Mouse (Mus musculus) E14TG2a.4 (cell line): ENCODE measurements around the gene Clasp1.

ENCODE experiments used
- H3K27me3 ChIP-seq: 2 replicates; pipeline ENCODE4 v1.6.1; 2014; ENCODE audit warnings: low read length, control low read depth; ENCODE audit not compliant: insufficient read depth
- H3K36me3 ChIP-seq: 2 replicates; pipeline ENCODE4 v1.6.1; 2014; ENCODE audit warnings: low read length, control low read depth; ENCODE audit not compliant: insufficient read depth
- H3K4me1 ChIP-seq: replicated peaks from 2 replicates; pipeline ENCODE4 v1.6.1; 2014; ENCODE audit warnings: low read depth, low read length, control low read depth
- H3K4me3 ChIP-seq: replicated peaks from 2 replicates; pipeline ENCODE4 v1.5.1; 2014; ENCODE audit warnings: mild to moderate bottlenecking, low read length
- H3K9me3 ChIP-seq: 2 replicates; pipeline ENCODE4 v1.6.1; 2014; ENCODE audit warnings: low read length, control low read depth
- CTCF ChIP-seq: conservative IDR thresholded peaks from 2 replicates; pipeline ENCODE4 v1.5.1; 2014; ENCODE audit warnings: low read length
- NANOG ChIP-seq: IDR thresholded peaks from 2 replicates; pipeline ENCODE4 v1.6.1; 2014; ENCODE audit warnings: borderline replicate concordance, low read length, mixed read lengths
- POU5F1 ChIP-seq: IDR thresholded peaks from 2 replicates; pipeline ENCODE4 v1.6.1; 2014; ENCODE audit warnings: low read length, borderline replicate concordance

The Clasp1 gene

GRCm38 (mm10) chr1:118542880-118543279 lies 154.0 kb downstream of the Clasp1 start:
- peaks cover 63% of the 10 kb centered on the region for H3K36me3 ChIP-seq

GRCm38 (mm10) chr1:118548769-118549168 lies 159.9 kb downstream of the Clasp1 start:
- TF ChIP-seq CTCF: no peak
- no peak for TF ChIP-seq NANOG
- no peak for TF ChIP-seq POU5F1
- peaks cover 64% of the 10 kb centered on the region for H3K36me3 ChIP-seq
- no peaks in the 10 kb centered on the region for H3K9me3 ChIP-seq
- no peak overlapping the region for H3K4me3 ChIP-seq
- H3K27me3 ChIP-seq: no peaks in the 10 kb centered on the region
- H3K4me1 ChIP-seq: no peaks in the 10 kb centered on the region

More at GRCm38 (mm10) chr1:118542880-118543279, 154.0 kb downstream of the Clasp1 start:
- Histone ChIP-seq H3K27me3 (no peaks in the 10 kb centered on the region), H3K4me3 (no peak overlapping the region), H3K4me1 (no peaks in the 10 kb centered on the region; the same call in 1 of the 2 replicates), H3K9me3 (no peaks in the 10 kb centered on the region)
- TF ChIP-seq NANOG (no peak), CTCF (no peak), POU5F1 (no peak)

- Histone ChIP-seq H3K9me3 (no peaks in the 10 kb centered on the region), H3K36me3 (peaks cover 64% of the 10 kb centered on the region), H3K4me3 (no peak overlapping the region), H3K4me1 (no peaks in the 10 kb centered on the region), H3K27me3 (no peaks in the 10 kb centered on the region)
- no peak for TF ChIP-seq POU5F1
- TF ChIP-seq CTCF: no peak
- TF ChIP-seq NANOG: no peak
These were observed 162.3 kb downstream of the Clasp1 start for GRCm38 (mm10) chr1:118551152-118551551.

GRCm38 (mm10) chr1:118552071-118552470 lies 163.2 kb downstream of the Clasp1 start:
- Histone ChIP-seq H3K27me3 (no peaks in the 10 kb centered on the region), H3K4me1 (no peaks in the 10 kb centered on the region), H3K9me3 (no peaks in the 10 kb centered on the region), H3K4me3 (no peak overlapping the region), H3K36me3 (peaks cover 61% of the 10 kb centered on the region)
- TF ChIP-seq NANOG (no peak), CTCF (no peak), POU5F1 (no peak)

- no peak overlapping the region for H3K4me3 ChIP-seq
- H3K36me3 ChIP-seq: peaks cover 61% of the 10 kb centered on the region
- H3K27me3 ChIP-seq: no peaks in the 10 kb centered on the region
- no peaks in the 10 kb centered on the region for H3K4me1 ChIP-seq
- TF ChIP-seq NANOG: no peak
- no peak for TF ChIP-seq POU5F1
- TF ChIP-seq CTCF: no peak
- H3K9me3 ChIP-seq: no peaks in the 10 kb centered on the region
These were observed 164.2 kb downstream of the Clasp1 start for GRCm38 (mm10) chr1:118553045-118553444.

GRCm38 (mm10) chr1:118553451-118553850 lies 164.6 kb downstream of the Clasp1 start:
- TF ChIP-seq POU5F1: no peak
- no peak for TF ChIP-seq CTCF

GRCm38 (mm10) chr1:118554961-118555360 lies 166.1 kb downstream of the Clasp1 start:
- H3K4me3 ChIP-seq: no peak overlapping the region
- no peaks in the 10 kb centered on the region for H3K27me3 ChIP-seq
- no peaks in the 10 kb centered on the region for H3K4me1 ChIP-seq
- H3K36me3 ChIP-seq: peaks cover 58% of the 10 kb centered on the region
- no peak for TF ChIP-seq POU5F1
- H3K9me3 ChIP-seq: no peaks in the 10 kb centered on the region

More at GRCm38 (mm10) chr1:118553451-118553850, 164.6 kb downstream of the Clasp1 start:
- Histone ChIP-seq H3K4me1 (no peaks in the 10 kb centered on the region), H3K27me3 (no peaks in the 10 kb centered on the region), H3K4me3 (no peak overlapping the region), H3K9me3 (no peaks in the 10 kb centered on the region), H3K36me3 (peaks cover 61% of the 10 kb centered on the region)

- Histone ChIP-seq H3K27me3 (no peaks in the 10 kb centered on the region), H3K36me3 (peaks cover 59% of the 10 kb centered on the region), H3K4me3 (no peak overlapping the region), H3K9me3 (no peaks in the 10 kb centered on the region), H3K4me1 (no peaks in the 10 kb centered on the region)
- TF ChIP-seq CTCF (no peak), NANOG (no peak), POU5F1 (no peak)
These were observed 170.9 kb downstream of the Clasp1 start for GRCm38 (mm10) chr1:118559716-118560115.

- peak; percentile 42 for TF ChIP-seq CTCF
- TF ChIP-seq POU5F1: no peak
- peaks cover 56% of the 10 kb centered on the region for H3K36me3 ChIP-seq
- no peaks in the 10 kb centered on the region for H3K27me3 ChIP-seq
- H3K4me1 ChIP-seq: no peaks in the 10 kb centered on the region
- H3K9me3 ChIP-seq: no peaks in the 10 kb centered on the region
- H3K4me3 ChIP-seq: no peak overlapping the region
These were observed 175.7 kb downstream of the Clasp1 start for GRCm38 (mm10) chr1:118564561-118564960.
